Mouse (Mus musculus) liver, postnatal 0 days (tissue): Measurements from ENCODE around the gene C1ql3. TPM values are rescaled to one million over a fixed set of nuclear protein-coding genes. Genes with fewer than 3 reads are reported as not detected.

Experiments used
- ATAC-seq: fragments of 200-750 bp; cut with Nextera tagmentation; 2 replicates; pipeline ENCODE4 v1.8.0; 2017; ENCODE audit warnings: mild to moderate bottlenecking, moderate library complexity
- DNase-seq: peaks from one replicate; pipeline ENCODE4 v3.0.0-alpha.2; 2016
- H3K27ac ChIP-seq: fragments of 300-500 bp; sonication (generic); 2 replicates; pipeline ENCODE4 v1.5.1; 2014; ENCODE audit warnings: antibody characterized with exemption, moderate library complexity, mild to moderate bottlenecking, low read depth
- H3K27me3 ChIP-seq: fragments of 300-500 bp; sonication (generic); 2 replicates; pipeline ENCODE4 v1.6.1; 2014; ENCODE audit warnings: low read length, control low read depth, mixed read lengths; ENCODE audit not compliant: insufficient read depth
- H3K36me3 ChIP-seq: fragments of 300-500 bp; sonication (generic); replicated peaks from 2 replicates; pipeline ENCODE4 v1.6.1; 2014; ENCODE audit warnings: mild to moderate bottlenecking, control low read depth, low read length, moderate library complexity, mixed read lengths; ENCODE audit not compliant: insufficient read depth
- H3K4me1 ChIP-seq: fragments of 300-500 bp; sonication (generic); 2 replicates; pipeline ENCODE4 v1.6.1; 2014; ENCODE audit warnings: antibody characterized with exemption, mild to moderate bottlenecking, control low read depth; ENCODE audit not compliant: insufficient read depth
- H3K4me2 ChIP-seq: fragments of 300-500 bp; sonication (generic); 2 replicates; pipeline ENCODE4 v1.6.1; 2014; ENCODE audit warnings: low read depth, mild to moderate bottlenecking, low read length, moderate library complexity, mixed read lengths
- H3K4me3 ChIP-seq: fragments of 300-500 bp; sonication (generic); 2 replicates; pipeline ENCODE4 v1.5.1; 2014; ENCODE audit warnings: low read depth, low read length
- H3K9ac ChIP-seq: fragments of 300-500 bp; sonication (generic); replicated peaks from 2 replicates; pipeline ENCODE4 v1.6.1; 2014; ENCODE audit warnings: mild to moderate bottlenecking, moderate library complexity
- H3K9me3 ChIP-seq: fragments of 300-500 bp; sonication (generic); 2 replicates; pipeline ENCODE4 v1.6.1; 2016; ENCODE audit warnings: mild to moderate bottlenecking, control low read depth, low read length, mixed read lengths
- CTCF ChIP-seq: sonication (generic); IDR thresholded peaks from 2 replicates; pipeline ENCODE4 v1.5.1; 2016; ENCODE audit warnings: antibody characterized with exemption, low read depth
- EP300 ChIP-seq: IDR thresholded peaks from 2 replicates; pipeline ENCODE4 v1.6.1; 2016; ENCODE audit warnings: antibody characterized with exemption, low read depth, mild to moderate bottlenecking
- WGBS: fragments of 180-500 bp; shearing (Covaris S2); extraction: QIAGEN DNeasy Blood & Tissue Kit; methylation state at CpG from one replicate; pipeline ENCODE4 v1.1.7; 2014; ENCODE audit not compliant: insufficient replicate concordance; 5-methylcytosine and 5-hydroxymethylcytosine counted together
- polyA plus RNA-seq: library from polyadenylated mRNA; unstranded; fragments of >200 nt; fragmentation: Nextera tagmentation; extraction: Ambion mirVana; gene quantifications from 2 replicates; pipeline ENCODE4 v1.2.1, GENCODE M21; 2015

C1ql3 gene
- 0.08 and 0.13 TPM in 2 replicates for polyA plus RNA-seq

DNA sequence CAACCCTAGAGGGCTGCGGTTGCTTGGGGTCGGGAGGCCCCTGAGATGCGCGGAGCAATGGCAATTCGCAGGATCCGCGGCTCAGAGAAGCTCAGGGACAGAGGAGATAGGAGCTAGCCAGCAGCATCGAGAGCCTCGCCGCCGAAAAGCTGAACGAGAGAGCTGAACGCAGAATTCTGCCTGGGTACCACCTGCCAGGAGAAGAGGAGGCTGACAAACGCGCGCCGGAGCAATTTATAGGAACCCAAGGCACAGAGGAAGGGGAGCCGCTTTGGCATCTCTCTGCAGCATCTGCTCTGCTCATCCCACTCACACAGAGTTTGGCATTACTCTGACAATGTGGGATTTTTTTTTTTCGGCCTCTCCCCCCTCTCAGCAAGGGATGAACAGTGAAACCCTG, at the start of gene C1ql3:
Gene C1ql3, minus strand, starts transcription at position 335 of the 400 bp plus-strand sequence.
- Histone ChIP-seq H3K9me3 (no peaks in the 10 kb centered on the region), H3K36me3 (no peaks in the 10 kb centered on the region)
- 2% methylated on average over 19 of the region's 19 CpGs for WGBS

GRCm38 (mm10) chr2:13060426-13061170, 49.0 kb upstream of the C1ql3 start:
- Histone ChIP-seq H3K9me3 (no peaks in the 10 kb centered on the region), H3K27ac (no peak overlapping the region), H3K4me3 (no peak overlapping the region), H3K36me3 (no peaks in the 10 kb centered on the region), H3K9ac (no peak overlapping the region), H3K4me2 (no peak overlapping the region), H3K27me3 (no peaks in the 10 kb centered on the region), H3K4me1 (no peaks in the 10 kb centered on the region)
- TF ChIP-seq CTCF, result no peak
- no peak for TF ChIP-seq EP300
- WGBS, result 80% methylated on average over 5 of the region's 5 CpGs
- DNase-seq, result no peak
- ATAC-seq, result no peak

More for the DNA sequence above, at the start of gene C1ql3:
- no peak within 1 kb of the TSS for H3K27ac ChIP-seq
- TF ChIP-seq CTCF (no peak), EP300 (no peak)
- DNase-seq (no peak), ATAC-seq (no peak)
- peak within 1 kb of the TSS; percentile 60 for H3K4me3 ChIP-seq
- peak within 1 kb of the TSS; percentile 92 for H3K4me2 ChIP-seq
- H3K4me1 ChIP-seq, result peaks cover 13% of the 10 kb centered on the region
- peaks cover 35% of the 10 kb centered on the region for H3K27me3 ChIP-seq
- H3K9ac ChIP-seq, result no peak within 1 kb of the TSS

- ATAC-seq (no peak), DNase-seq (no peak)
- Histone ChIP-seq H3K4me3 (no peak overlapping the region), H3K27ac (no peak overlapping the region), H3K9ac (no peak overlapping the region), H3K27me3 (no peaks in the 10 kb centered on the region), H3K36me3 (no peaks in the 10 kb centered on the region), H3K9me3 (no peaks in the 10 kb centered on the region), H3K4me2 (no peak overlapping the region), H3K4me1 (no peaks in the 10 kb centered on the region)
- TF ChIP-seq CTCF, result no peak
- no peak for TF ChIP-seq EP300
- 67% methylated on average over 6 of the region's 6 CpGs for WGBS
Measured at GRCm38 (mm10) chr2:13048649-13049048, 37.0 kb upstream of the C1ql3 start.

GRCm38 (mm10) chr2:13044555-13044954, 32.9 kb upstream of the C1ql3 start:
- no peak overlapping the region for H3K9ac ChIP-seq

DNA sequence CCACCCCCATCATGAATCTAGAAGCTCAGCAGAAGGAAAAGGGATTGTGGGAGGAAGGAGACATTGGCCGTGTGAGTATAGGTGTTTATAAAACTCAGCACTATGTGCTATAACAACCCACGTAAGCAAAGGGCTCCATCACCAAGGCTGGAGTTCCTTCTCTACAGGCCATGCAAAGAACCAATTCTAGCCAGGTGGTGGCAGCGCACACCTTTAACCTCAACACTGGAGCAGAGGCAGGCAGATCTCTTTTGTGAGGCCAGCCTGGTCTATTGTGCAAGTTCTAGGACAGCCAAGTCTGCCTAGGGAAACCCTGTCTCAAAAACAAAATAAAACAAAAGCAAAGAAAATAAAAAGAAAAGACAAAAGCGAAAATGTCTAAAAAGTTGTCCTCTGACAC, 28.2 kb upstream of the C1ql3 start:
- H3K4me3 ChIP-seq, result no peak overlapping the region
- WGBS, result 75% methylated on average over 4 of the region's 4 CpGs
- ATAC-seq (no peak), DNase-seq (no peak)
- TF ChIP-seq EP300, result no peak
- TF ChIP-seq CTCF, result no peak
- H3K4me2 ChIP-seq, result no peak overlapping the region
- no peaks in the 10 kb centered on the region for H3K27me3 ChIP-seq
- no peak overlapping the region for H3K9ac ChIP-seq
- H3K36me3 ChIP-seq, result no peaks in the 10 kb centered on the region
- H3K9me3 ChIP-seq, result no peaks in the 10 kb centered on the region
- no peak overlapping the region for H3K27ac ChIP-seq
- H3K4me1 ChIP-seq, result no peaks in the 10 kb centered on the region

More at GRCm38 (mm10) chr2:13044555-13044954, 32.9 kb upstream of the C1ql3 start:
- H3K9me3 ChIP-seq, result no peaks in the 10 kb centered on the region
- H3K4me3 ChIP-seq, result no peak overlapping the region
- H3K27ac ChIP-seq, result no peak overlapping the region
- 72% methylated on average over 4 of the region's 4 CpGs for WGBS
- H3K27me3 ChIP-seq, result no peaks in the 10 kb centered on the region
- DNase-seq, result no peak
- no peak for ATAC-seq
- no peak overlapping the region for H3K4me2 ChIP-seq
- H3K36me3 ChIP-seq, result no peaks in the 10 kb centered on the region
- TF ChIP-seq CTCF, result no peak
- TF ChIP-seq EP300, result no peak
- H3K4me1 ChIP-seq, result no peaks in the 10 kb centered on the region

GRCm38 (mm10) chr2:13038772-13039171, 27.2 kb upstream of the C1ql3 start:
- no peaks in the 10 kb centered on the region for H3K36me3 ChIP-seq
- DNase-seq, result no peak
- H3K4me2 ChIP-seq, result no peak overlapping the region
- no peak overlapping the region for H3K27ac ChIP-seq
- TF ChIP-seq EP300, result no peak
- TF ChIP-seq CTCF, result no peak
- ATAC-seq, result no peak
- H3K27me3 ChIP-seq, result no peaks in the 10 kb centered on the region
- H3K9ac ChIP-seq, result no peak overlapping the region
- WGBS, result 67% methylated on average over 3 of the region's 3 CpGs
- no peaks in the 10 kb centered on the region for H3K4me1 ChIP-seq
- no peak overlapping the region for H3K4me3 ChIP-seq
- no peaks in the 10 kb centered on the region for H3K9me3 ChIP-seq
